Mouse (Mus musculus): ENCODE measurements around the gene Robo1.

DNA sequence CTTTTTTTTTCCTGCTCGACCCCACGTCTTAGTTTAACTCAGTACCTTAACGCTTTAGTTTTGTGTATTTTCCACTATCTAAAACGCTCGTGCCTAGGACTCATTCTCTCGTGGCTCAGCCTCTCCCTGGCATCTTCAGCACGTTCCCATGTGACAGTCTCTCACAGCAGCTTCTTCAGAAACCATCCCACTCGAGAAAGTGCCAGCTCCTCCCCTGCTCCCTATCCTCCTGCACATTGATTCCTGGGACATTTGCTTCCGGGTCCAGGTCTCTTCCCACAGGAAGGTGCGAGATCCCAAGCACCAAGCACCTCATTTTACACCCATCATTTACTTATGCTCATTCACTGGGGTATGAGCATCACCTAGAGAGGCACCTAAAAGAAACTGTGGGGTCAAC, 150.0 kb downstream of the Robo1 start:
- no peak for TF ChIP-seq CTCF (IDR thresholded peaks at IDR 0.05; ENCODE audit: low read depth)
- no peak for TF ChIP-seq EP300 (optimal IDR thresholded peaks at IDR 0.05)
